Mouse (Mus musculus): ENCODE measurements around the gene H2-M3.
"Not testable (repeated sequence)": the region's sequence is repeated elsewhere in the genome, so short reads cannot be mapped to it uniquely, and the experiment has no call there.

H2-M3 gene

DNA sequence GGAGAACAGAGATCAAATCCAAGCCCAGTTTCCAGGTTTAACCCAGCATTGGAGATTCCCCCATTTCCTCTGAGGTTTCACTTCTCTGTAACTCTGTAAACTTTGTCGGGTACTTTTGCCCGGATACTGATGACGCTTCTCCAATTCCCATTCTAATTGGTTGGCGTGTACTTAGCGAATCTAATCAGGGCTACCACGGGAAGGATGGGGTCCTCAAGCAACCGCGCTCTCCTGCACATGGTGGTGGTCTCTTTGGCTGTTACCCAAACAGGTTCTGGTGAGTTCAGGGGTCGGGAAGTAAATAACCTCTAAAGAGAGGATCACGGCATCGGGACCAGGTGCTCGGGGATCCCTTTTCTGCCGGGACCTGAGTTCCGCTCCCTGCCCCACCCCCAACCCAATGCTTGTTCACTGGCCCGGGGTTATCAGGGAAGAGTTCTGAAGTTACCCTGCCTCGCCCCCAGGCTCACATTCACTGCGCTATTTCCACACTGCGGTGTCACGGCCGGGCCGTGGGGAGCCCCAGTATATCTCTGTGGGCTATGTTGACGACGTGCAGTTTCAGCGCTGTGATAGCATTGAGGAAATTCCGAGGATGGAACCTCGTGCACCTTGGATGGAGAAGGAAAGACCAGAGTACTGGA is at the start of gene H2-M3:
H2-M3 (plus strand) TSS at position 163 of the 644 bp plus-strand sequence.
- peak; percentile 94 for DNase-seq

DNA sequence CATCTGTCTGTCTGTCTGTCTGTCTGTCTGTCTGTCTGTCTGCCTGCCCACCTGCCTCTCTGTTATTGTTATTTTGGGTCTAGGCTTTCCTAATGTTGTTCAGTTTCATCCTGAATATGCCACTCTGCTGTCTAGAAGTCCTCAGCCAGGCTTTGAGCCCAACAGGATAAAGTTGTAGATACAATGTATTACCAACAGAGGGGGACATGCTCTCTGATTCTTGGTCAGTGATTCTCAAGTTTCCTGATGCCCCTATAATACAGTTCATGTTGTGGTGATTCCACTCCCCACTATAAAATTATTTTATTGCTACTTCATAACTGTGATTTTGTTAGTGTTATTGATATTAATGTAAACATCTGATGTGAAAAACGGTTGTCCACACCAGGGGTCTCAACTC is 48.1 kb upstream of the H2-M3 start:
- no peak for DNase-seq

DNA sequence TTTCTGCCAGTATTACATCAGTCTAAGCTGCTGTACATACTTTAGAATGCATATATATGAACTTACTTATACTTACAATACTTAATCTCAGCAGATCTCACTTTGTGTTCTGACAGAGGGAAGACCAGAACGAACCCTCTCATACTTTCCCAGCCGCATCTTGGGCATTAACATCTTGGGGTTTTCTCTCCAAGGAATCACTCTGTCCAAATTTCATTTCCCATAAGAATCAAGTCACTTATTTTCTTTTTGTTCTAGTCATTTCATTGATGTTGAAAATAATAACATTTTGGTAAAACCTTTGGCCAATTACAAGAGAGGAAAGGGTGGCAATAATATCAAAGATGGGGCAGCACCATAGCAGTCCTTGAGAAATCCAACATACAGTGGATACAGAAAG is 32.8 kb upstream of the H2-M3 start, which contains the start of gene Olfr97:
Olfr97 (minus strand) TSS at position 101 of the 400 bp plus-strand sequence.
- DNase-seq = not testable (repeated sequence)

DNA sequence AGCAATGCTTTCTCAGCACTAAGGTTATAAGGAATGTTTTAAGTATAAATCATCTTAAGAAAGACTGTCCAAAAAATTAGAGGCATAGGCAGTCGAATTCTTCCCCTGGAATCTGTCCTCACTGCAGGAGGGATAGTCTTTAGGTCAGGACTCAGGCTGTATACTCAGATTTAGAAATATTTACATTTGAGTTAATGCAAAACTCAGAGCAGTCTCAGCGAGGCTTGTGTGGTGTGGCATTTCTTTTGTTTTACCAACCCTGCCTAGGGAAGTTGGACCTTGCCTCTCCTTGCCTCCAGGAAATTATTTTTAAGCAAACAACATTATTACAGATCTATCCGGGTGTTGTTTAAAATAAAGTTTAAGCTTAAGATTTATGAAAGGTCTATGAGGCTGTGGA is 27.8 kb upstream of the H2-M3 start:
- DNase-seq = no peak

DNA sequence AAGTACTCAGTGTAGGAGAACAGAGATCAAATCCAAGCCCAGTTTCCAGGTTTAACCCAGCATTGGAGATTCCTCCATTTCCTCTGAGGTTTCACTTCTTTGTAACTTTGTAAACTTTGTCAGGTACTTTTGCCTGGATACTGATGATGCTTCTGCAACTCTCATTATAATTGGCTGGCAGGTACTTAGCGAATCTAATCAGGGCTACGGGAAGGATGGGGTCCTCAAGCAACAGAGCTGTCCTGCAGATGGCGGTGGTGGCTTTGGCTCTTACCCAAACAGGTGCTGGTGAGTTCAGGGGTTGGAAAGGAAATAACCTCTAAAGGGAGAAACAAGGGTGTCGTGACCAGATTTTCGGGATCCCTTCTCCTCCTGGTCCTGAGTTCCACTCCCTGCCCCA is 23.3 kb upstream of the H2-M3 start:
- peak; percentile 47 for DNase-seq

DNA sequence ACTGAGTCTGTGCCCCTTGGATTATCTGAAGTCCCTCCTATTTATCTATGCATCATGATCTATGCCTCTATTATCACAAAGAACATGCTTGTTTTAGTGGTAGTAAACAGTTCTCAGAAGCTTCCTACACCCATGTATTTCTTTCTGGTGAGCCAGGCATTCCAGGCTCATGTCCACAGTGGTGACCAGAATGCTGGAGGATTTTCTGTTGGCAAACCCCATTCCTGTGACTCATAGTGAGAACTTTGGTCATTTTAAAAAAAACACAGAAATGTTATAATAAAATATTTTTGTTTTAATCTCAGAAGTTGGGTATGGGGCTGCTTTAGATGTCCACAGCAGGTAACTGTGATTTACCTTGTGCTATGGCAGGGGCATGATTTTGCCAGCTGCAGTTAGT is 20.6 kb upstream of the H2-M3 start:
- no peak for DNase-seq

DNA sequence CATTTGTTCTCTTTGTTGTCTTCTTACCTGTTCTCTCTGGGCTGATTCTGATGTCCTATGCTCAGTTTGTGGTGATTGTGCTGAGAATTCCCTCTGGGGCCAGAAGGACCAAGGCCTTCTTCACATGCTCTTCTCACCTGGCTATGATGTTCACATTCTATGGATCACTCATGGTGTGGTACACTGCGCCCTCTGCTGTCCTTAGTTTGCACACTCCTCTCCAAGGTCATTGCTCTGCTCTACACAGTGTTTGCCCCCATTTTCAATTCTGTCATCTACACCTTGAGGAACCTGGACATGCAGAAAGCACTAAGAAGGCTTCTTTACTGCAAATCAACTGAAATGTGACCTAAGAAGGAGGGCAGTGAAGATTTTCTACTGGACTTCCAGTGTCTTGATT is 19.5 kb upstream of the H2-M3 start:
- DNase-seq = no peak

DNA sequence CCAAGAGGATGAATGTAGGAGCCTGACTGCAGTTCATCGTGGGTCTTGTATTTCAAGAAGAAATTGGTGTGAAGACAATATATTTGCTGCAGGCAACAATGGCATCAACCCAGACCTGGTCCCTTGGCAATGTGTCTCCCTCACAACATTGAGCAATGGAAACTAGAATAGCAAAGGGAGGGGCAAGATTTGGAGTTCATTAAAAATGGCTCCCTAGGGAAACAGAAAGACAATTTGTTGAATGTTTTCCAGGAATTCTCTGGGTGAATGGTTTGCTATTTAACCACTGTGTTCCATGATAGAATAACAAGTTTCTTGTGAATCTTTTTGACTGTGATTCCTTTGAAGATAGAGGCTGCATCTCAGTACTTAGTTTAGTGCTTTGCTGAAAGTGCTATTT is 6.4 kb upstream of the H2-M3 start, which contains the start of gene Olfr98:
Olfr98 (minus strand) TSS at position 124 of the 400 bp plus-strand sequence.
- DNase-seq = no peak

DNA sequence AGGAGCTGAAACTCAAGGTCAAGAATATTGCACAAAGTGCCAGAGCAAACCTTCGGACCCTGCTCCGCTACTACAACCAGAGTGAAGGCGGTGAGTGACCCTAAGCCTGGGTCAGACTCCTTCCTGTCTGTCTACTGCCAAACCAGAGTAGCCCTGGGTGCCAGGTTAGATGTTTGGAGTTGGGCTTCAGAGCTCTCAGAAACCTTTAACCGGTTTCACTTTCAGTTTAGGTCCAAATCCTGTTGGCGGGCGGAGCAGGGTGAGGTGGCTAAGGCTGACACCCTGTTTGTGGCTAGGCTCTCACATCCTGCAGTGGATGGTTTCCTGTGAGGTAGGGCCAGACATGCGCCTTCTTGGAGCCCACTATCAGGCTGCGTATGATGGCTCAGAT is 677 bp downstream of the H2-M3 start:
- DNase-seq = peak; percentile 60

DNA sequence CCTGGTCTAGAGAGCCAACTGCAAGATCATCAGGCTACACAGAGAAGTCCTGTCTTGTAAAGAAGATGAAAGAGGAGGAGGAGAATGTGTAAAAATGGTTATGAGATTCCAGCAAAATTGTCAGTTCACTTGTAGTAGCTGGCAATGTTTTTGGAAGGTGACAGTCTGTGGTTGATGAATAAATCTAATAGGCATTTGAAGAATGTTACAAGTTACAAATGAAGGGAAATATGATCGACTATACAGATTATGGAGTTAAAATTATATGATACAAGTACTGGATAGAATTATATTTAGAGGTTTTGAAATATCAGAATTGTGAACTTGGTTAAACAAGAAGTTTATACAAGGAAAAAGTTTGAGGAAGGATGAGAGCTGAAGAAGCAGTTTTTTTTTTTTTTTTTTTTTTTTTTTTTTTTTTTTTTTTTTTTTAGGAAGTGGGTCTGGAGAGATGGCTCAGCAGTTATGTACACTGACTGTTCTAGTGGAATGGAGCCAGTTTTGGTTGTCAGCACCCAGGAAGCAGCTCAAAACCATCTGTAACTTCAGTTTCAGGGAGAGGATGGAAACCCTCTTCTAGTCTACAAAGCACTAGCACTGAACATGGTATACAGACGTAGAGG is 5.7 kb downstream of the H2-M3 start:
- DNase-seq = no peak

DNA sequence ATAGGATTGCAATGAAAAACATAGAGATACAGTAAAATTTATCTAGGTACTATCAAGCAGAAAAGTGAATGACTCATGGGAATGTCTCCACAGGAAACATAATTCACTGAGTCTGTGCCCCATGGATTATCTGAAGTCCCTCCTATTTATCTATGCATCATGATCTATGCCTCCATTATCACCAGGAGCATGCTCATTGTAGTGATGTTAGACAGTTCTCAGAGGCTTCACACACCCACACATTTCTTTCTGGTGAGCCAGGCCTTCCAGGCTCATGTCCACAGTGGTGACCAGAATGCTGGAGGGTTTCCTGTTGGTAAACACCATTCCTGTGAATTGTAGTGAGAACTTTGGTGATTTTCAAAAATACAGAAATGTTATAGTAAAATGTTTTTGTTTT is 6.6 kb downstream of the H2-M3 start:
- DNase-seq = no peak

DNA sequence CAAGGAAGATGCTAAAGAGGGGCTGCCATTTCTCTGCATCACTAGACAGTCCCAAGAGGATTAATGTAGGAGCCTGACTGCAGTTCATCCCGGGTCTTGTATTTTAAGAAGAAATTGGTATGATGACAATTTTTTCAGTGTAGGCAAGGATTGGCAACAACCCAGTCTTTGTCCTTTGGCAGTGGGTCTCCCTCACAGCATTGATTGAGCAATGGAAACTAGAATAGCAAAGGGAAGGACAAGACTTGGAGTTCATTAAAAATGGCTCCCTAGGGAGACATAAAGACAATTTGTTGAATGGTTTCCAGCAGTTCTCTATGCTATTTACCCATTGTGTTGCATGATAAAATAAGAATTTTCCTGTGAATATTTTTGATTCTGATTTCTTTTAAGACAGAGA is 10.3 kb downstream of the H2-M3 start:
- DNase-seq = no peak

DNA sequence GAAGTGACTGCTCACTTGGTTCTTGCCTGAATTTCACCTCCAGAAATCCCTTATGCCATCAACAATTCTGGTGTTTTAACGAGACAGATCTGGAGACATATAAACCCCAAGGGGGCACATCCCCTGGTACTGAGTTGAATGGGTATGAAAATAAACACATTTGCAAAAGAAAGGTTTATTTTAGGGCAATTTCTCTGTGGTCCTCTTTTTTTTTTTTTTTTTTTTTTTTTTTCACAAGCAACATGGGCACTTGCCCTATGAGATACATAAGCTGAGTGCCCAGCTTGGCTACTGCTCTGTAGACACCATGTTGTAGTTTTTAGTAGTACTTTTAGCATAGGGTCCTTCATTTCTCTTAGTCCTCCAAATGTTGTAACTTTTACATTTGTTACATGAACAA is 13.3 kb downstream of the H2-M3 start, which contains the start of gene Olfr99:
Olfr99 (minus strand) TSS at position 101 of the 400 bp plus-strand sequence.
- DNase-seq = no peak

DNA sequence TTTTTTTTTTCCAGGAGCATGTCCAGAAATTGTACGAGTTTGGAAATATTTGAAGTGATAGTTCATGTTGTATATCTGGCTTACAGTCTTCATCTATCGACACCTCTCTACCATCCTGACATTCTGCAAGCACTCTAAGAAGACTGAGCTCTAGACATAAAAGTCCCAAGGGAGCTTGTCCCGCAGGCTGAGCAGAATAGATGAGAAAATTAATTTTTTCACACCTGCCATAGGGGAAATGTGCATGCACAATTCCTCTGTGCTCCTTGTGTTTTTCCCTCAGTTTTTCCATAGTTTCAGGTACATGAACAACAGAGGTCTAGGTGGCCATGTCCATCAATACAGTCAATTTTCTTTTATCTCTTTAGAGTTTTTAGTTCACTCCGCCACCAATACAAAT is 34.2 kb downstream of the H2-M3 start, which contains the start of gene Olfr101:
Olfr101 (minus strand) TSS at position 101 of the 400 bp plus-strand sequence.
- DNase-seq = no peak

DNA sequence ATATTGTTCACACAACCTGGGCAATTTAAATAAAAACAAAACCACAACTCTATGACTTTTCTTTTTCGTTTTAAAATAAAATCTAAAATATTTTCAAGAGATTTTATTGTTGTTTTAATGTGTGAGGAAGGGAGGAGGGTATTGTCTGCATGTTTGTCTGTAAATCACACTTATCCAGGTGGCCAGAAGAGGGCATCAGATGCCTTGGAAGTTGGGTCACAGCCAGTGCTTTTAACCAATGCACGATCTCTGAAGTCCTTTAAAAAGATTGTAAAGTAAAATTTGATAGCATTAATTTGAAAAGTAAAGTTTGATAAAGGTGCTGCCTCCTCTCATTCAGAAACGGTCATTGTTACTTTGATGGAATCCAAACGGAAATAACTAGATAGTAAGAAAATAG is 38.5 kb downstream of the H2-M3 start:
- no peak for DNase-seq

DNA sequence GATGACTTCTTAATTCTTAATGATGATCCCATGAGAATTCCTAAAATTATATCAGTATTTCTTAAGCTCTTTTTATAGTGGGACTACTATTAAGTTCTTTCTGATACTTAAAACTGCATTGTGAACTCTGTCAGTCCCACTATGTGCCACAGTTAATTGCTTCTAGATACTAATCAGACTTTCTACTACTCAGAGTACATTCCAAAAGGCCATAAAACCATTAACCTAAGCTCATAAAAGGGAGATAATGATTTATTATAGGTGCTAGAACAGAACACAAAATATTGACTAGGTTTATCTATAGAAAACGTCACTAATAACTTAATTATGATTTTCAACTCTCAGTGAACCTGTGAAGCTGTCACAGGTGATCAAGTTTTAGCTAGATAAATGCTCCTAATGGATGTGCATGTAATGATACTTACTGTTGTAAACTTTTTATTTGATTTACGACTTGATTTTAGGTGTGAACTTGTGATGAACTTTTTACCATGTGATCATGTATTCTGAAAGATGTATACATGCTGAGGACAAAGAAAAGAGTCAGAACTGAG is 40.2 kb downstream of the H2-M3 start:
- no peak for DNase-seq

DNA sequence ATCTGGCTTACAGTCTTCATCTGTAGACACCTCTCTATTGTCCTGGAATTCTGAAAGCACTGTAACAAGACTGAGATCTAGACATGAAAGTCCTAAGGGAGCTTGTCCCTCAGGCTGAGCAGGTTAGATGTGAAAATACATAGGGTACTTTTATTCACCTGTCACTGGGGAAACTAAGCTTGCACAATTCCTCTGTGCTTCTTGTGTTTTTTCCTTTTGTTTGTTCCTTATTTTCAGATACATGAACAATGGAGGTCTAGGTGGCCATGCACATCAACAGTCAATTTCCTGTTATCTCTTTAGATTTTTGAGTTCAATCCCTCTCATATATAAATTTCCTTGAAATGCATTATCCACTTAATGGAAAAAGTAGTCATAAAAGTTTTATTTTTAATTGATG is 46.9 kb downstream of the H2-M3 start, which contains the start of gene Olfr102:
Olfr102 (minus strand) TSS at position 101 of the 400 bp plus-strand sequence.
- DNase-seq = no peak

Data from lung, postnatal 10 days (tissue).